Mouse (Mus musculus) E14TG2a.4 (cell line): ENCODE results near the gene Mgat5.

ENCODE experiments used
- H3K27me3 ChIP-seq: 2 replicates; pipeline ENCODE4 v1.6.1; 2014; ENCODE audit warnings: low read length, control low read depth; ENCODE audit not compliant: insufficient read depth
- H3K36me3 ChIP-seq: 2 replicates; pipeline ENCODE4 v1.6.1; 2014; ENCODE audit warnings: low read length, control low read depth; ENCODE audit not compliant: insufficient read depth
- H3K4me1 ChIP-seq: replicated peaks from 2 replicates; pipeline ENCODE4 v1.6.1; 2014; ENCODE audit warnings: low read depth, low read length, control low read depth
- H3K4me3 ChIP-seq: replicated peaks from 2 replicates; pipeline ENCODE4 v1.5.1; 2014; ENCODE audit warnings: mild to moderate bottlenecking, low read length
- H3K9me3 ChIP-seq: 2 replicates; pipeline ENCODE4 v1.6.1; 2014; ENCODE audit warnings: low read length, control low read depth
- CTCF ChIP-seq: conservative IDR thresholded peaks from 2 replicates; pipeline ENCODE4 v1.5.1; 2014; ENCODE audit warnings: low read length
- NANOG ChIP-seq: IDR thresholded peaks from 2 replicates; pipeline ENCODE4 v1.6.1; 2014; ENCODE audit warnings: borderline replicate concordance, low read length, mixed read lengths
- POU5F1 ChIP-seq: IDR thresholded peaks from 2 replicates; pipeline ENCODE4 v1.6.1; 2014; ENCODE audit warnings: low read length, borderline replicate concordance

Mgat5 gene

DNA sequence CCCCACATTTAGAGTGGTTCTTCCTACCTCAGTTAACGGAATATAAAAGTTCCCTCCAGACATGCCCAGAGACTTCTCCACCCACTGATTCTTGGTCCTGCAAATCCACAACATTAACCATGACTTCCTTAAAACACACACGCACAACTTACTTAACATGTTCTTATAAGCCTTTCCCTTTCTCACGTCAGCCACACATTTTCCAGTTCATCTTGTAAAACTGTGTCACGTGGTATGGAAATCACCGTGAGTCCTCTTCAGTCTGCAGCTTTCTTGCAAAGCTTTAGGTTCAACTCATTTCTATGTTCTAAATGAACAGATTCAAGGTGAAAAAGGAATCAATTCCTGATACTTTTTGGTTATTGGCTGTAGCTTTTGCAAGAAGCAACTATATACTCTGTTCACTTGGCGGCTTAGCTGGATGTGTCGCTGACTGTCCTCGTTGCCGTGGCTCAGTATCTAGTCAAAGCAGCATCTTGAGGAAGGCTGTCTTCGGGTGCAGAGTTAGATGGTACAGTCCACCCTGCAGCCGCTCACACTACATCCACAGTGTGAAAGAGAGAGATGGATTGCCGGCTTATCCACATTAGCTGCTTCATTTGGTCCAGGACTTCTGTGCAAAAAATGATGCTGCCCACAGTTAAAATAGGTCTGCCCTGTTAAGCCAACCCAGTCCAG lies 146.7 kb downstream of the Mgat5 start:
- no peaks in the 10 kb centered on the region for H3K36me3 ChIP-seq
- H3K9me3 ChIP-seq, result no peaks in the 10 kb centered on the region
- H3K27me3 ChIP-seq, result no peaks in the 10 kb centered on the region
- no peak for TF ChIP-seq NANOG
- TF ChIP-seq POU5F1, result no peak
- H3K4me1 ChIP-seq, result no peaks in the 10 kb centered on the region
- H3K4me3 ChIP-seq, result no peak overlapping the region

DNA sequence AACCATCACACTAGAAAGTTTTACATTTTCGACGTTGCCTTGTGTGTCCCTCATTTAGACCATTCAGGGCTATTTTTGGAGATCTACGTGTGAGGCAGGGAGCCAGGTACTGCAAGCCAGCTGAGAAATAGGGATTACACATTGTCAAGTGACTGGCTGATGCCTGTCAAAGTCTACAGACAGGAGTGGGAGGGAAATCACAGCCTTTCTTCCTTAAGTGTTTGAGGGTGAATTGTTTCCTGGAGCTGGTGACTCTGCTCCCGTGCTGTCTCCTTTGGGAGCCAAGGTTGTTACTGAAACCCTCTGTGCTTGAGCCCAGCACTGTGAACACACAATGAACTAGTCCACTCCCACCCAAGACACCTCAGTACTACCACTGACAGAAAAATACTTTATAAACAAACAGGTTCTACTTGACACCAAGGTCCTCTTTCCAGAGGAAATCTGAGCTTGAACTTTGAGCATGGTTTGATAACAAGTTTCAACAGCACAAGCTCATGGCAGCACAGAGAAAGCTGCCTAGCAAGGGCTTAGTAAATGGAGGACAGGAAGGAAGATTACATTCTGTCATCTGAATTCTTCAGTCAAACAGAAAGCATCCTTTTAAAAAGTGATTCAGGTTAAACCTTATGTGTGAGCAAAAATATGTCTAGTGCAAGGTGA lies 147.4 kb downstream of the Mgat5 start:
- Histone ChIP-seq H3K4me1 (no peaks in the 10 kb centered on the region), H3K27me3 (no peaks in the 10 kb centered on the region), H3K36me3 (no peaks in the 10 kb centered on the region), H3K4me3 (no peak overlapping the region), H3K9me3 (no peaks in the 10 kb centered on the region)
- no peak for TF ChIP-seq POU5F1
- TF ChIP-seq NANOG, result no peak
- no peak for TF ChIP-seq CTCF

DNA sequence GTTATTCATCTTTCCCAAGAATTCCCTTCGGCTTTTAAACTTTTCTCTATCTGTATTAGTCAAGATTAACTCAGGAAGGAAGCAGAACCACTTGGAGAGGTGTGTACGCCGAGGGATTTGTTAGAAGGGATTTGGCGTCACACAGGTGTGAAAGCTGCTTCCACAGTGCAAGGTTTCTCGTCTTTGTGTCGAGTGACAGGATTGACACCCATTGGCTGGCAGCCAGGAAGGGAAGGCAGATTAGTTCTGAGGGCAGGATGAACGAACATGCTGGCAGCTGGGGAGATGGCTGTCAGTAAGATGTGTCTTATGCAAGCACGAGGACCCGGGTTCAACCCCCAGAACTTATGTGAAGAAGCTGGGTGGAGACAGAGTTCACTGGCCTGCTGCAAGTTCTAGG lies 148.6 kb downstream of the Mgat5 start:
- Histone ChIP-seq H3K9me3 (no peaks in the 10 kb centered on the region), H3K27me3 (no peaks in the 10 kb centered on the region), H3K4me1 (no peaks in the 10 kb centered on the region), H3K36me3 (no peaks in the 10 kb centered on the region), H3K4me3 (no peak overlapping the region)
- TF ChIP-seq POU5F1 (no peak), CTCF (no peak), NANOG (no peak)

DNA sequence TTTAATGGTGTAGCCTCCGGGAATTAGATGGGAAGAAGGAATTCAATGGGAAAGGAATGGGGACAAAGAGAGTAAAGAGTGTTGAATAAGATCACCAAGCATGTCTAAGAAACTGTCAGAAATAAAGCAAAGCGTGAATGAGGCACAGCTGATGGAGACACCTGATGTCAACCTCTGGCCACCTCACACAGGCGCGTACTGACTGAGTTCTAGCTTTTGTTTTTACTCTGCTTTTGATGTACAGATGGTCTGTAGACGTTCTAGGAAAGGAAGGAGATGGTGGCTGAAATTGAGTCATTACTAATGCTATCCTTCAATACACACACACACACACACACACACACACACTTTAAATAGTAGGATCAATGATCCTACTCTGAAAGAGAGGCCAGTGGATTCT lies 149.3 kb downstream of the Mgat5 start:
- no peak overlapping the region for H3K4me3 ChIP-seq
- no peaks in the 10 kb centered on the region for H3K36me3 ChIP-seq
- no peaks in the 10 kb centered on the region for H3K9me3 ChIP-seq
- TF ChIP-seq NANOG, result no peak
- TF ChIP-seq CTCF, result no peak
- TF ChIP-seq POU5F1, result no peak
- H3K27me3 ChIP-seq, result no peaks in the 10 kb centered on the region
- H3K4me1 ChIP-seq, result no peaks in the 10 kb centered on the region

DNA sequence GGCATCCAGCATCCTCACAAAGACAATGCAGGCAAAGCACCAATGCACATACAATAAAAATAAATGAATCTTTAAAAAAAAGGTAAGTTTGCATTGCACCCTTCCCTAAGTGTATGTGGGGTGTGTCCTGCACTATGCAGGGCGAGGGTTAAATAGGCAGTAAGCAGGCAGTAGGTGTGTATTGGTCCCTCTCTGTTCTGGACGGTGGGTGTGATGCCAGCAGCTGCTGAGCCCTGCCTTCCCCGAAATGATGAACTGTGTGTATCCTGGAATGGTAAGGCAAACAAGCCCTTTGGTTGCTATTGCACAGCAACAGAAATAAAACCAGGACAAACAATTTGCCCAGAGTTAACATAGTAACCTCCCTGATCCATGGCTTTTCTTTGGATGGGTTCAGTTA lies 150.2 kb downstream of the Mgat5 start:
- Histone ChIP-seq H3K36me3 (no peaks in the 10 kb centered on the region), H3K4me3 (no peak overlapping the region), H3K27me3 (no peaks in the 10 kb centered on the region), H3K9me3 (no peaks in the 10 kb centered on the region), H3K4me1 (no peaks in the 10 kb centered on the region)
- TF ChIP-seq CTCF, result no peak
- TF ChIP-seq NANOG, result no peak
- TF ChIP-seq POU5F1, result no peak

DNA sequence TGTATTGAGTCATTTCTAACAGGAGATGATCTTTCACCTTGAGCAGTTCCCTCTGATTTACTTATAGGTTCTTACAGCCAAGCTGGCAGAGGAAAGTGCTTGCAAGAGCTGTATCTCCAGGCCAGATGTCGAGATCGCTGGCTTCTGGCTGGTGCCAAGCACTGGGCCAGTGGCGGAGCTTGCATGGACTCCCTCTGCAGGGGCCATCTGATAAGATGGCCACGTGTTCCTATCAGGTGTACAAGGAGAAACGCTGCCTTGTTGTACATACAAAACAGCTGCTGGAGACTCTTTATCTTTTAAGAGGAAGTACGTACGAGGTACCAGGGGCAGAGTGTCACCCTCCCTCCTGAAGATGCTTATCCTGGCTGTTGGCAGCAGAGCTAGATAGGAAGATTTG lies 158.8 kb downstream of the Mgat5 start:
- Histone ChIP-seq H3K4me3 (no peak overlapping the region), H3K4me1 (0 out of 2 replicates have a peak, but pooled peaks cover 4% of the 10 kb centered on the region), H3K36me3 (peaks cover 19% of the 10 kb centered on the region), H3K9me3 (no peaks in the 10 kb centered on the region), H3K27me3 (no peaks in the 10 kb centered on the region)
- TF ChIP-seq NANOG (no peak), POU5F1 (no peak), CTCF (no peak)

DNA sequence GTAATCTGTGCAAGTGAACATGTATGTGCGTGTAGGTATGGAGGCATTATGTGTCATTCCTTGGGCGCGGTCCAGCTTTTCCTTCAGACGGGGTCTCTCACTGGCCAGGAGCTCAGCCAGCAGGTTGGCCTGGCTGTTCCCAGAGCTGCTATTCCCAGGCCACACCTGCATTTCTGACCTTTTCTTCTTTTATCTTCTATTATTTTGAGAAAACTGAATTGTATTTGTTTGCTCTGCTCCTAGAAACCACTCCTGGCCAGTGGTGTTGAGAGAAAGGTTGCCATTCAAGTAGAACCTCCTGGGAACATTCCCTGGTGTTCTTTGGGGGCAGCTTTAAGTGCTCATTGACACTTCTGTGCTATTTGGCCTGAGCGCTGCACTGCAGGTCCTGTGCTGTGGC lies 160.9 kb downstream of the Mgat5 start:
- H3K9me3 ChIP-seq, result no peaks in the 10 kb centered on the region
- no peak for TF ChIP-seq POU5F1
- no peak overlapping the region for H3K4me3 ChIP-seq
- H3K27me3 ChIP-seq, result no peaks in the 10 kb centered on the region
- peaks cover 19% of the 10 kb centered on the region for H3K36me3 ChIP-seq
- 0 out of 2 replicates have a peak, but pooled peaks cover 4% of the 10 kb centered on the region for H3K4me1 ChIP-seq

DNA sequence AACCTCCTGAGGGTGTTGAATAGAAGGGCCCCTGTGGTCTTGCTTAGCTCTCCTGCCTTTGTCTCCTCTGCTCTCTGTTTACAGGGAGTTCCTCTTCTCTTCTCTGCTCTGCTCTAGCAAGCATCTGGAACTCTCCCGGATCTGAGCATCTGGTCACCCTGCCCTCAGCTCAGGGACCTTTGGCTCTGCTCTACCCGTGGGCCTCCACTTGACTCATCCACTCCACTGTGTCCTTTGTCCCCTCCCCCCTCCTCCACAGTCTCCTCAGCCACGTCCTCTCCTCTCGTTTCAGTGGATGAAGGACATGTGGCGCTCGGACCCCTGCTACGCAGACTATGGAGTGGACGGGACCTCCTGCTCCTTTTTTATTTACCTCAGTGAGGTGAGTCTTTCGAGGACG lies 161.3 kb downstream of the Mgat5 start:
- Histone ChIP-seq H3K4me1 (0 out of 2 replicates have a peak, but pooled peaks cover 4% of the 10 kb centered on the region), H3K27me3 (no peaks in the 10 kb centered on the region), H3K36me3 (peaks cover 19% of the 10 kb centered on the region), H3K9me3 (no peaks in the 10 kb centered on the region), H3K4me3 (no peak overlapping the region)
- TF ChIP-seq NANOG, result no peak
- no peak for TF ChIP-seq CTCF
- TF ChIP-seq POU5F1, result no peak

DNA sequence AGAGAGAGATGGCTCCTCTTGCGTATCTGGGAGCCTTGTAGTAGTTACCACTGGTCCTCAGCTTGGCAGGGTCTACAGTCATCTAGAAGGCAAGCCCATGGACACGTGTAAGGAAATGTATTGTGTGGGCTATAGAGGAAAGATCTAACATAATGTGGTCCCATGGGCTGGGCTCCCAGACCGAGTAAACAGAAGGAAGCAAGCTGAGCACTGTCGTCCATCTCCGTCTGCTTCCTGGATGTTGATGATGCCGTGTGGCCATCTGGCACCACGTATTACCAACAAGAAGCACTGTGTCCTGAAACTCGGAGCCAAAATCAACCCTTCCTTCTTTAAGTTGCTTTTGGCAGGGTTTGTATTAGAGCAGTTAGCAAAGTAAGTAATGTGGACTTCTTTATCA lies 163.7 kb downstream of the Mgat5 start:
- Histone ChIP-seq H3K27me3 (no peaks in the 10 kb centered on the region), H3K4me3 (no peak overlapping the region), H3K36me3 (peaks cover 22% of the 10 kb centered on the region), H3K9me3 (no peaks in the 10 kb centered on the region), H3K4me1 (0 out of 2 replicates have a peak, but pooled peaks cover 4% of the 10 kb centered on the region)
- TF ChIP-seq POU5F1, result no peak
- TF ChIP-seq NANOG, result no peak
- no peak for TF ChIP-seq CTCF
